Mouse (Mus musculus) urinary bladder, postnatal 4 days (tissue): ENCODE results near the gene Etv6.

Experiments
- DNase-seq, 2 experiments: peaks; one replicate each; pipeline ENCODE4 v3.0.0; 2021 to 2022; ENCODE audit warnings: low spot score in 2 of 2

Gene Etv6

GRCm38 (mm10) chr6:134110206-134110605, 74.7 kb downstream of the Etv6 start:
- no peak for DNase-seq

DNA sequence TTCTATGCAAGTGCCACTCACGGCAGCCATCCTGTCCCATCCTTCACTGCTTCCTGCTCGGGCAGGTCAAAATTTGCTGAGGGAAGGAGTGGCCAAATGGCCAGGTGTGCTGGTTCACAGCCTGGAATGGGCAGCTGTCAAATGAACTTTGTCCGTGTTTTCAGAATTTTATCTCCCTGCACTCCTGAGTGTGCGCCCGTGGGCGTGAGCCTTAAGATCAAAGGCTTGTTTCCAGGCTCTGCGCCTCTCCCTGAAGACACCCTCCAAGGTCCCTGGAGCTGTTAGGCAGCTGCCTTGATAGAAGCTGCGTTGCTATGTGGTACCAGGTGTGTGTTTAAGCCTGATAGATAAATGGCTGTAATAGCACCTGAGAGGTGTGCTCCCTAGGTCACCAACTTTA, 76.1 kb downstream of the Etv6 start:
- no peak for DNase-seq

DNA sequence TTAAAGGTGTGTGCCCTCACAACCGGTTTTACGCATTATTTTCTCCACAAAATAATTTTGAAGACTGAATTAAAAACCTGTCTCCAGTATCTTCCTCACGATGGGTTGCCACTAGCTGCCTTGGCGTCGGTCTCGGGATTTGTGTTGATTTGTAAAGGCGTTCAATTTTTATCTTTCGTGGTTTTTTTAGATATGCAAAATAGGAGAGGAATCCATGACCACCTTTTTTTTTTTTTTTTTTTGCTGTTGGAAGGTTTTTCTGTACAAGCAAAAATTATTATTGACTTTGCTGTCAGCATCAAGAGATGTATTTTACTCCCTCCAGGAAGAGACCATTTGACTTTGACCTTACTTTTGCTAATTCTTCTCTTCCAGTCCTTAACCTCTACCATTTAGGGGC, 77.3 kb downstream of the Etv6 start:
- no peak for DNase-seq

DNA sequence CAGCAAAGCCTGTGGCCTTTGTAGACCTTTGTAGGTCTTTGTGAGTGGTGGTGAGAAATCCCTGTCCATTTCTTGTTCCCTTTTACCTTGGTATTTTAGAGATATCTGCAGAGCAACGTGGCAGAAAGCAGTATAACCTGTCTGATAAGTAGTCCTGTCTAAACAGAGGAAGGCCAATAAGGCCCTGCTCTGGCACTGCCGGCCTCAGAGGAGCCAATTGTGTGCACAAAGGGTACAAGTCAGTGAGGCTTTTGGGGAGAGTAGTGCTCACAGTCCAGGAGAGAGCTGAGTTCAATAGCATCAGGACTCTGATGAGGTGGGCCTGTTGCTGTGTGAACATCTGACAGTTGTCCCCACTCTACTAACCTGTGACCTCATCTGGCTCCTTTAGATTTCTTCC, 77.7 kb downstream of the Etv6 start:
- no peak for DNase-seq

GRCm38 (mm10) chr6:134115219-134115968, 79.9 kb downstream of the Etv6 start:
- DNase-seq: no peak

DNA sequence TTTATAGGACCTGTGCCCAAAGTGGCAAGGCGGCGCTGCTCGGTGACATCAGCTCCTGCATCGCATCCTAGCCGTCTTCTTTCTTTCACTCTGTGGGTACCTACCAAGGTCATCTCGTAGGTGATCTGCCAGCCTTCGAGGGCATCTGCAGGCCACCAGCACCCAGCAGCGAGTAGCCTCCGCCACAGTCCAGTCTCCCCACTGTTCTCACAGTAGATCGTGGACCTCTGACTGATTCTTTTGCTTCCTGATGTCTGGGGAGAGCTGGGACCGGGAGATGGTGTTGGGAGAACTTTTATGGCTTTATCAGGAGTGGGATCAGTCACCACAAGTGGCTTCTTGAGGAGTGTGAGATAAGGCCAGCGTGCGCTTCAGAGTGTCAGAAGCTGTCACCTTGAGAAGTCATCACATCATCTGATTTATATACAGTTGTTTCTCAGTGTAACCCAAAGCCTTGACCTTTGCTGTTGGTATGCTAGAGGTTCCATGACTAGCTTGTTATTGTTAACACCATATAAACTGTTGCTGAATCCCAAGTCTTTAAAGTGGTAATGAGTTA, 82.0 kb downstream of the Etv6 start:
- no peak for DNase-seq

DNA sequence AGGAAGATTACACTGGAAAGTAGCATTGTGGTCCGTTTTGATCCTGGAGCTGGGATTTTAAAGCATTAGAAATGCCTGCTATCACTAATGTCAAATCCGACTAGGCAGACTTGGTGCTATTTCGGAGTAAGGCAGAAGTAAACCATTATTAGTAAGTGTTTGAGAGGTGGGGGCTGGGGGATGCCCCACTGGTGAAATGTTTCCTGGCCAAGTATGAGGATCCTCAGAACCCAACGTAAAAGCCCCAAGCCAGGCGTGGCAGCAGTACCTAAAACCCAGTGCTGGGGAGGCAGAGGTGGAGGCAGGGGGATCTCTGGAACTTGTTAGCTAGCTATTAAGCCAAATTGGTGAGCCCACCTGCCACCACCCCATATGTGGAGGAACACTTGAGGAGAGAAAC, 83.0 kb downstream of the Etv6 start:
- DNase-seq: no peak

- DNase-seq: no peak
These were observed 83.6 kb downstream of the Etv6 start for GRCm38 (mm10) chr6:134119136-134119535.

GRCm38 (mm10) chr6:134120227-134120626, 84.7 kb downstream of the Etv6 start:
- no peak for DNase-seq

GRCm38 (mm10) chr6:134120712-134121111, 85.2 kb downstream of the Etv6 start:
- no peak for DNase-seq

DNA sequence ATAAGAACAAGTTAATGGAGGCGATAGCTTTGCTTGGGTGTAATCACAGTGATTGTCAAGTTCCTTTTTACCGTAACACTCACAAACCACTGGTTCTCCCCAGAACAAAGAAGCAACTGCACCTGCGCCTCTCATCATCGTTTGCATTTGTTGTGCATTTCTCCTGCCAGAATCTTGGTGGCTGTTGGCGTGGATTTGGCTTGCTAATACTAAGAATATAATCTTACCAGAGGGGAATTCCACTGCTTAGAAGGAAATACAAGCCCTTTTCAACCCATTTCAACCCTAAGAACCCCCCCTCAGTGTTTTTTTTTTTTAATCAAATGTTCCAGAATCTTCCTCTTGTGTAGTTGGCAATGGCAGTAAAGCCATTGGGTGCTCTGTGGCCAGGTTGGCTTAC, 87.4 kb downstream of the Etv6 start:
- no peak for DNase-seq

- DNase-seq: no peak
These were observed 88.0 kb downstream of the Etv6 start for GRCm38 (mm10) chr6:134123474-134123873.

DNA sequence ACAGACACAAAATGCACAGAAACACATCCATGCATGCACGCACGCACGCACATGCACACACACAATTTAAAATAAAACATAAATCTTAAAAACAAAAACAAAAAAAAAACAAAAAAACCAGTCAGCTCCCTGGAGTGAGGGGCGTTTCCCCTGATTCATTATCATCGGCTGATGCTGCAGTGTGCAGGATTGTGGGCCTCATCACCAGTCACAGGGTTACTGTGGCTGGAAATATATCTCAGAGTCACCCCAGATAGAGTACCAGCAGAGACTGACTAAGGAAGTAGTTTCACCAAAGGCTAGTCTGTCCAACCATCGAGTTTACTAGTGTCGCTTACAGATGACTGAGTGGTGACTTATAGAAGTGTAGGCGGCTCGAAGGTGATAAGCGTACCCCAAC, 88.8 kb downstream of the Etv6 start:
- DNase-seq: no peak

- DNase-seq: no peak
These were observed 92.5 kb downstream of the Etv6 start for GRCm38 (mm10) chr6:134127996-134128395.

DNA sequence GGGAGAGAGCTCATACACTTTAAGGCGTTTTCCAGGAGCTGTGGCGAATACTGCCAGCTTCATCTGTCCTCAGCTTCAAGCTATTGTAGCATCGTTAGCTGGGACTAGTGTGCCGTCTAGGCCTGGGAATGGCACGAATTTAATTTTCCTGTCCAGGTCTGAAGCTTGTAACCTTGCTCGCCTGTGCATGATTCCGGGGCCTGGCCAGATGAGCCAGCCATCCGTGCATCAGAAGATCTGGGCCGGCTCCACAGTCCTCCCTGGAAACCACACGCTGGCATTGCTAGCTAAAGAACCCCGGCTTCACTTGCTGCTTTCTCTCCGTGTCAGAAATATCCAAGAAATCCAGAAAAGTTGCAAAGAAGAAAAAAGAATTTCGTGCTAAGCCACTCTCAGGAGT, 93.1 kb downstream of the Etv6 start:
- DNase-seq: no peak

GRCm38 (mm10) chr6:134129848-134130247, 94.3 kb downstream of the Etv6 start:
- no peak for DNase-seq

DNA sequence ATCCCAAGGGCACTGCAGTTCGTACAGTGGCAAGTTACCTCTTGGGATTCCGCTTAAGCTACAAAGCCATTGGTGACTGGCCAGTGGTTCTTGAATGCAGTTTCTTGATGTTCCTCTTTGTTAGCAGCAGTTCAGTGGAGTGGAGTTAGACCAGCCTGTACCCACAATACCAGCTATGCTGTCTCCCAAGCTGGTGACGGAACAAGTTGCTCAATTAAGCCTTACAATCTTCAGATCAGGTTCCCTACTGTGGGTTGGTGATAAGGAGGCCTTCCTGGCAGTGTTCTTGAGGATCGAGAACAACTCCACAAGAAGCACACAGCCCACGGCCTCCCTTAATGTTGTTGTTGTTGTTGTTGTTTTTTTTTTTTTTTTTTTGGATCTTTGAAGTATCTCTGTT, 95.3 kb downstream of the Etv6 start:
- no peak for DNase-seq

DNA sequence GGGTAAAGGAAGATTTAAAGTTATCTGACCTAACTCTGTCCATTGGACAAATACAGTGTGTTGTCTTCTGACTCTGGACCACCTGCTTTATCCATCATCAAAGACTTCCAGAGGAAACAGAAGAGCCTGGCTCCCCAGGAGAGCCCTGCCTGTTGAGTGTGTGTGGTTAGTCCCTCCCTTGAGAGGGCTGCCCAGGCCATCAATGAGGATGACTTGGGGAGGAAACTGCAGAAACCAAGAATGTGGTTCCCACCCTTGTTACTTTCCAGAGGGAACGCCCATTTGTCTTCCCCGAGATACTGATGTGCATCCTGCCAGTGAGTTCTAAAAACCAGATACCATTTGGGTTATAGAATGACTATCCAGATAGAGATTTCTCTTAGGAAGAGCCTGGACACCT, 96.1 kb downstream of the Etv6 start:
- no peak for DNase-seq

DNA sequence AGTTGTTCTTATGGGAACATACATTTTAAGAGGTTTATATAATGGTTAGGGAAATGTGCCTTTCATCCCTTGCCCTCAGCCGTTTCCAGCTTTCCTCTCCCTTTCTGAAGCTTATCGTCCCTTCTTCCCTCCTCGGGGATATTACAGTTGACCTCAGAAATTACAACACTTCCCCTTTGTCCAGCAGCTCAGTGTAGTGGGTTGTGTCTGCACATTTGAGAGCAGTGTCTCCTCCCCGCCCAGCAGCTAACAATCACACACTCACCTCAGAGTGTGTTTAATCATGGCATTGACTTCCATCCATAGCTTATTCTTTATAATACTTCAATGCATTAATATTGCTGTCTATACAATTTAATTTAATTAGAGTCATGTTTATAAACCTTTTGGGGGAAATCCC, 98.3 kb downstream of the Etv6 start:
- DNase-seq: no peak

GRCm38 (mm10) chr6:134134821-134135323, 99.4 kb downstream of the Etv6 start:
- DNase-seq: no peak

DNA sequence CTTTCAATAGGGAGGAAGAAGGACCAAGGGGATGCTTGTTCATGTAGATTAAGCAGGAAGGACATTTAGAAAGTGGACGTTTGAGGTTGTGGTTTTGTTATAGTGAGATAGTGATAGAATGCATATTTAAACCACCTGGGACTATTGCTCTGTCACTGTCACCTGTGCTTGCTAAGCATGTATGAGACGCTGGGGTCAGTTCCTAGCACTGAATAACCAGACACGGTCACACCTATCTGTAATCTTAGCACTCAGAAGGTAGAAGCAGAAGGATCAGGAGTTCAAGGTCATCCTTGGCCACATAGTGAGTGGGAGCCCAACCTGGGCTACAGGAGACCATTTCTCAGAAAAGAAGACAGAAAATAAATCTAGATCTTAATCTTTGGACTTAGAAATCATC, 100.8 kb downstream of the Etv6 start:
- DNase-seq: no peak

DNA sequence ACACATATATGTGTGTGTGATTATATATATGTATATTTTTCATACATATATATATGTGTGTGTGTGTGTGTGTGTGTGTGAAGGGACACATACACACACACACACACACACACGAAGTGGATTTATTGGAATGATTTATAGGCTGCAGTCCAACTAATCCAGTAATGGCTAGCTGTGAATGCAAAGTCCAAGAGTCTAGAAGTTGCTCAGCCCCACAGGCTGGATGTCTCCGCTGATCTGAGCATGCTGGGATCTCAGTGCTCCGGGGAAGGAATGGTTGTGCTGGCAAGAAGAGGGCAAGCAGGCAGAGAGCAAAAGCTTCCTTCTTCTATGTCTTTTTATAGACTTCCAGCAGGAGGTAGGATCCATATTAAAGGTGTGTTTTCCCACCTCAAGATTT, 103.9 kb downstream of the Etv6 start:
- no peak for DNase-seq

- DNase-seq: no peak
These were observed 105.5 kb downstream of the Etv6 start for GRCm38 (mm10) chr6:134140718-134141615.
